Mouse (Mus musculus): Measurements from ENCODE around the gene Fam171b.

Fam171b gene

DNA sequence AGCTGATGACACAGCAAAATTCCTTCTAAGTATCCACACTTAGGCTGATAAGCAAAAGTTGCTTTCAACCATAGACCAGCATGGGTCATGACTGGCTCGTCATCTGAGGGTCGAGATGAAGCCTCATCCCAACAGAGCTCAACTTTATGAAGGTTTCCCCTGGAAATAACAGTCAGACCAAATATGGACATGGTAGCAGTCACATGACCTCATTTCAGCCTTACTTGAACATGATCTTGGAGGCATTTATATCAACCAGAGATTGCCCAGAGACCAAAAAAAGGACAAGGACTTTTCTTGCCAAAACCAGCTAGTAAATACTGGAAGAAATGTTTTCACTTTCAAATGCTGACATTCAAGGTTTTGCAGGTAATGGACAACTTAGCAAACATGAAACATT, 81.3 kb downstream of the Fam171b start:
- DNase-seq: no peak

- DNase-seq: no peak
Observed at GRCm38 (mm10) chr2:83901896-83902540, 89.6 kb downstream of the Fam171b start.

- DNase-seq: no peak
Observed at GRCm38 (mm10) chr2:83929478-83930088, 117.1 kb downstream of the Fam171b start.
